In the genomic region with DNA sequence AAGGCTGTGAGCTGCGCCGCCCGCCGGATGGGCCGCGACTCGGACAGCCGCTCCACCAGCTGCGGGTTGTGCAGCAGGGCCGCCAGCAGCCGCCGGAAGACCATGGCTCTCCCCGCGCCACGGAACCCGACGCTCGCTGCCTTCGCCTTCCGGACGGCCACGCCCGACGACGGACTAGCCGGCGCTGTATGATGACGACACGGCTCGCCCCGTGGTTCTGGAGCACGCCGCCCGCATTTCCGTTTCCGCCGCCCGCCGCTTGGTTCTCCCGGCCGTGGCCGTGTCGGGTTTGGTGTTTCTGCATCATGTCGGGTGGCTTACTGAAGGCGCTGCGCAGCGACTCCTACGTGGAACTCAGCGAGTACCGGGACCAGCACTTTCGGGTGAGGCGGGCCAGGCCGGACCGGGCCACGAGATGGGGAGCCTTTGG, we compare ENCODE assay signal across 8 mouse cellular contexts. TPM values are rescaled to one million over a fixed set of nuclear protein-coding genes. Genes with fewer than 3 reads are reported as not detected.
DNase-seq lines count a peak whose midpoint lies in the region; ATAC-seq lines count a peak whose summit lies in the region.

TSS of gene 0610012G03Rik (minus strand) at position 150 of the 430 bp plus-strand sequence.
TSS of gene Ncbp2 (plus strand) at position 169 of the 430 bp plus-strand sequence.

- peak; percentile 85 for ATAC-seq in intestine, embryonic 14.5 days (replicated peaks; ENCODE audit: low FRiP score, low TSS enrichment, low read depth)

- H3K36me3 ChIP-seq in intestine, embryonic 14.5 days (ENCODE audit: control insufficient read depth, insufficient read depth, low read length), result peaks cover 22% of the 10 kb centered on the region

- DNase-seq in adrenal gland, adult (ENCODE audit: inconsistent age in 2 of 2, low spot score in 1 of 2), result peak; percentile 95 to 98
- DNase-seq in embryo, embryonic 10.5 days (ENCODE audit: low spot score), result peak; percentile 97
- peak; percentile 93 for DNase-seq in gastrocnemius, postnatal 25 days
- peak; percentile 99 for DNase-seq in intestine, embryonic 14.5 days (ENCODE audit: low spot score)
- peak; percentile 96 to 98 for DNase-seq in left cerebral cortex, postnatal 14 days (ENCODE audit: low spot score in 2 of 2)
- peak; percentile 96 for DNase-seq in mesoderm, embryonic 11.5 days (ENCODE audit: low read depth, low spot score)
- DNase-seq in right cerebral cortex, postnatal 36 days (ENCODE audit: low spot score in 2 of 2), result peak; percentile 94
- DNase-seq in yolk sac, embryonic 10.5 days (ENCODE audit: low spot score), result peak; percentile 92

- peak within 1 kb of the TSS; percentile 72 for H3K9ac ChIP-seq in intestine, embryonic 14.5 days (ENCODE audit: low read length)

- peak within 1 kb of the TSS; percentile 83 for H3K4me3 ChIP-seq in intestine, embryonic 14.5 days (ENCODE audit: low read depth, low read length)

- H3K4me2 ChIP-seq in intestine, embryonic 14.5 days (ENCODE audit: low read length), result peak within 1 kb of the TSS; percentile 96

- under 1% methylated on average over 53 of the region's 55 CpGs for WGBS in intestine, embryonic 14.5 days

- peak within 1 kb of the TSS; percentile 86 for H3K27ac ChIP-seq in intestine, embryonic 14.5 days (ENCODE audit: low read depth)

- intact Hi-C loops in left cerebral cortex, postnatal 14 days (cut with DNase I), result loop anchor here (2.0 kb wide), 1 partner anchor 54 kb away; the partner anchor contains the start of gene Senp5

- H3K9me3 ChIP-seq in intestine, embryonic 14.5 days (ENCODE audit: control insufficient read depth, low read length), result no peaks in the 10 kb centered on the region

- no peaks in the 10 kb centered on the region for H3K27me3 ChIP-seq in intestine, embryonic 14.5 days (replicated peaks; ENCODE audit: control insufficient read depth, insufficient read depth, low read length)

- H3K4me1 ChIP-seq in intestine, embryonic 14.5 days (replicated peaks; ENCODE audit: control insufficient read depth, insufficient read depth, low read length), result peaks cover 18% of the 10 kb centered on the region

RNA-seq across cellular contexts. Expression of gene 0610012G03Rik, which starts in this region (rescaled TPM):
- 10 to 100 TPM; 51.0 to 53.6 TPM for total RNA-seq in gastrocnemius, postnatal 25 days (2021)
- 111 and 117 TPM in 2 replicates for polyA plus RNA-seq in intestine, embryonic 14.5 days (2014; fragmentation: Nextera tagmentation; extraction: Ambion mirVana)
- 10 to 100 TPM; 50.7 to 56.1 TPM for total RNA-seq in left cerebral cortex, postnatal 14 days (2021)

RNA-seq across cellular contexts. Expression of gene Ncbp2, which starts in this region (rescaled TPM):
- 10 to 100 TPM; 14.5 to 15.3 TPM for total RNA-seq in gastrocnemius, postnatal 25 days (2021)
- polyA plus RNA-seq in intestine, embryonic 14.5 days (2014; fragmentation: Nextera tagmentation; extraction: Ambion mirVana), result 90.5 and 106 TPM in 2 replicates
- total RNA-seq in left cerebral cortex, postnatal 14 days (2021), result 10 to 100 TPM; 47.8 to 49.5 TPM

Comparison
In these comparisons a context has a peak if more than half of its experiments do, and no peak if none do; other contexts are left out.
1. Peak in every context shown above with its lines: DNase-seq, ATAC-seq, H3K4me3 ChIP-seq and H3K27ac ChIP-seq.